Mouse (Mus musculus): Measurements from ENCODE around the gene Ugt1a6b. TPM values are rescaled to one million over a fixed set of nuclear protein-coding genes. Genes with fewer than 3 reads are reported as not detected.
"Not testable (repeated sequence)": the region's sequence is repeated elsewhere in the genome, so short reads cannot be mapped to it uniquely, and the experiment has no call there.

Gene Ugt1a6b
- polyA plus RNA-seq, 1 experiment from 2014 or later: 0.48 TPM

GRCm38 (mm10) chr1:88222216-88222615, 119.2 kb downstream of the Ugt1a6b start:
- no peak overlapping the region for H3K4me3 ChIP-seq
- no peak overlapping the region for H3K9ac ChIP-seq
- 52% methylated on average over 2 of the region's 2 CpGs for WGBS
- ATAC-seq: no peak
- H3K4me2 ChIP-seq: no peak overlapping the region
- no peaks in the 10 kb centered on the region for H3K27me3 ChIP-seq
- no peaks in the 10 kb centered on the region for H3K4me1 ChIP-seq
- peaks cover 29% of the 10 kb centered on the region for H3K9me3 ChIP-seq (replicated peaks)
- H3K36me3 ChIP-seq (ENCODE audit: poor library complexity, severe bottlenecking): no peaks in the 10 kb centered on the region
- H3K27ac ChIP-seq: no peak overlapping the region

GRCm38 (mm10) chr1:88223011-88223515, 120.0 kb downstream of the Ugt1a6b start:
- H3K9me3 ChIP-seq (replicated peaks): peaks cover 32% of the 10 kb centered on the region
- not testable (repeated sequence) for ATAC-seq; H3K4me2 ChIP-seq; H3K27me3 ChIP-seq; H3K9ac ChIP-seq; H3K4me3 ChIP-seq; H3K36me3 ChIP-seq (ENCODE audit: poor library complexity, severe bottlenecking); H3K4me1 ChIP-seq; H3K27ac ChIP-seq

- Histone ChIP-seq H3K9ac (no peak overlapping the region), H3K36me3 (ENCODE audit: poor library complexity, severe bottlenecking) (no peaks in the 10 kb centered on the region), H3K4me3 (no peak overlapping the region), H3K4me1 (no peaks in the 10 kb centered on the region), H3K27ac (no peak overlapping the region), H3K27me3 (no peaks in the 10 kb centered on the region), H3K9me3 (replicated peaks) (peaks cover 38% of the 10 kb centered on the region), H3K4me2 (no peak overlapping the region)
- no peak for ATAC-seq
- WGBS: 50% methylated on average over 1 of the region's 1 CpGs
Measured at GRCm38 (mm10) chr1:88223591-88223990, 120.5 kb downstream of the Ugt1a6b start.

- Histone ChIP-seq H3K27me3 (no peaks in the 10 kb centered on the region), H3K4me2 (no peak overlapping the region), H3K27ac (no peak overlapping the region), H3K4me1 (no peaks in the 10 kb centered on the region), H3K4me3 (no peak overlapping the region), H3K9ac (no peak overlapping the region), H3K9me3 (replicated peaks) (peaks cover 44% of the 10 kb centered on the region), H3K36me3 (ENCODE audit: poor library complexity, severe bottlenecking) (no peaks in the 10 kb centered on the region)
- 70% methylated on average over 2 of the region's 2 CpGs for WGBS
- ATAC-seq: no peak
Measured at GRCm38 (mm10) chr1:88224029-88224776, 121.2 kb downstream of the Ugt1a6b start.

- not testable (repeated sequence) for H3K4me3 ChIP-seq; H3K4me2 ChIP-seq; H3K27ac ChIP-seq; H3K36me3 ChIP-seq (ENCODE audit: poor library complexity, severe bottlenecking); ATAC-seq; H3K4me1 ChIP-seq; H3K9ac ChIP-seq; H3K27me3 ChIP-seq
- WGBS: 38% methylated on average over 2 of the region's 2 CpGs
- peaks cover 55% of the 10 kb centered on the region for H3K9me3 ChIP-seq (replicated peaks)
Measured at GRCm38 (mm10) chr1:88225301-88225700, 122.2 kb downstream of the Ugt1a6b start.

GRCm38 (mm10) chr1:88225741-88226140, 122.7 kb downstream of the Ugt1a6b start:
- no peaks in the 10 kb centered on the region for H3K27me3 ChIP-seq
- H3K4me1 ChIP-seq: no peaks in the 10 kb centered on the region
- H3K4me3 ChIP-seq: no peak overlapping the region
- H3K9ac ChIP-seq: no peak overlapping the region
- H3K9me3 ChIP-seq (replicated peaks): peaks cover 59% of the 10 kb centered on the region
- H3K4me2 ChIP-seq: no peak overlapping the region
- H3K27ac ChIP-seq: no peak overlapping the region
- no peak for ATAC-seq
- no peaks in the 10 kb centered on the region for H3K36me3 ChIP-seq (ENCODE audit: poor library complexity, severe bottlenecking)

- WGBS: 53% methylated on average over 5 of the region's 5 CpGs
- Histone ChIP-seq H3K36me3 (ENCODE audit: poor library complexity, severe bottlenecking) (no peaks in the 10 kb centered on the region), H3K27ac (no peak within 1 kb of the TSS), H3K9me3 (replicated peaks) (peaks cover 70% of the 10 kb centered on the region), H3K27me3 (no peaks in the 10 kb centered on the region), H3K4me2 (no peak within 1 kb of the TSS), H3K4me3 (no peak within 1 kb of the TSS), H3K9ac (no peak within 1 kb of the TSS), H3K4me1 (no peaks in the 10 kb centered on the region)
- no peak for ATAC-seq
Measured at GRCm38 (mm10) chr1:88226670-88227379, 123.8 kb downstream of the Ugt1a6b start, which contains the start of gene Mroh2a. TSS of gene Mroh2a (plus strand) at chr1:88226986.

- Histone ChIP-seq H3K4me3 (no peak overlapping the region), H3K27ac (no peak overlapping the region), H3K9ac (no peak overlapping the region), H3K36me3 (ENCODE audit: poor library complexity, severe bottlenecking) (no peaks in the 10 kb centered on the region), H3K4me1 (no peaks in the 10 kb centered on the region), H3K9me3 (replicated peaks) (peaks cover 73% of the 10 kb centered on the region), H3K27me3 (no peaks in the 10 kb centered on the region), H3K4me2 (no peak overlapping the region)
- WGBS: 55% methylated on average over 2 of the region's 2 CpGs
- ATAC-seq: no peak
Measured at GRCm38 (mm10) chr1:88227482-88227881, 124.4 kb downstream of the Ugt1a6b start.

GRCm38 (mm10) chr1:88228121-88228520, 125.1 kb downstream of the Ugt1a6b start:
- Histone ChIP-seq H3K27me3 (no peaks in the 10 kb centered on the region), H3K27ac (no peak overlapping the region), H3K36me3 (ENCODE audit: poor library complexity, severe bottlenecking) (no peaks in the 10 kb centered on the region), H3K4me3 (no peak overlapping the region), H3K4me2 (no peak overlapping the region), H3K9ac (no peak overlapping the region), H3K9me3 (replicated peaks) (peaks cover 79% of the 10 kb centered on the region), H3K4me1 (no peaks in the 10 kb centered on the region)
- no peak for ATAC-seq
- 72% methylated on average over 7 of the region's 7 CpGs for WGBS

- WGBS: 79% methylated on average over 3 of the region's 3 CpGs
- ATAC-seq: no peak
- Histone ChIP-seq H3K4me2 (no peak overlapping the region), H3K4me3 (no peak overlapping the region), H3K9ac (no peak overlapping the region), H3K9me3 (replicated peaks) (peaks cover 94% of the 10 kb centered on the region), H3K27ac (no peak overlapping the region), H3K36me3 (ENCODE audit: poor library complexity, severe bottlenecking) (no peaks in the 10 kb centered on the region), H3K4me1 (no peaks in the 10 kb centered on the region), H3K27me3 (no peaks in the 10 kb centered on the region)
Measured at GRCm38 (mm10) chr1:88229566-88229965, 126.5 kb downstream of the Ugt1a6b start.

GRCm38 (mm10) chr1:88229986-88230385, 126.9 kb downstream of the Ugt1a6b start:
- H3K4me2 ChIP-seq: no peak overlapping the region
- no peak for ATAC-seq

GRCm38 (mm10) chr1:88230421-88230820, 127.4 kb downstream of the Ugt1a6b start:
- Histone ChIP-seq H3K4me3 (no peak overlapping the region), H3K9me3 (replicated peaks) (peaks cover 100% of the 10 kb centered on the region), H3K27me3 (no peaks in the 10 kb centered on the region), H3K4me2 (no peak overlapping the region), H3K27ac (no peak overlapping the region), H3K36me3 (ENCODE audit: poor library complexity, severe bottlenecking) (no peaks in the 10 kb centered on the region), H3K9ac (no peak overlapping the region), H3K4me1 (no peaks in the 10 kb centered on the region)
- 72% methylated on average over 7 of the region's 7 CpGs for WGBS
- ATAC-seq: no peak

More at GRCm38 (mm10) chr1:88229986-88230385, 126.9 kb downstream of the Ugt1a6b start:
- H3K27ac ChIP-seq: no peak overlapping the region
- H3K27me3 ChIP-seq: no peaks in the 10 kb centered on the region
- H3K9me3 ChIP-seq (replicated peaks): peaks cover 98% of the 10 kb centered on the region
- H3K4me1 ChIP-seq: no peaks in the 10 kb centered on the region
- WGBS: 85% methylated on average over 5 of the region's 5 CpGs
- H3K36me3 ChIP-seq (ENCODE audit: poor library complexity, severe bottlenecking): no peaks in the 10 kb centered on the region
- no peak overlapping the region for H3K9ac ChIP-seq
- H3K4me3 ChIP-seq: no peak overlapping the region
